Mouse (Mus musculus) heart, postnatal 25 days (tissue): Measurements from ENCODE around the gene Slc9b1. TPM values are rescaled to one million over a fixed set of nuclear protein-coding genes. Genes with fewer than 3 reads are reported as not detected.

Experiments used
- DNase-seq: peaks from one replicate; pipeline ENCODE4 v3.0.0; 2022; ENCODE audit warnings: low spot score
- intact Hi-C: fragments of 180-260 bp; cut with DNase I; formaldehyde crosslinking; loops from one replicate; pipeline ENCODE4 v1.15.1; 2025
- total RNA-seq, 2 experiments: library from RNA; stranded (reverse); gene quantifications; 2 replicates each; pipeline ENCODE4 v1.2.3; 2021

Gene Slc9b1
- total RNA-seq, 2 experiments from 2014 or later = 0.25 TPM; not detected in 1

DNA sequence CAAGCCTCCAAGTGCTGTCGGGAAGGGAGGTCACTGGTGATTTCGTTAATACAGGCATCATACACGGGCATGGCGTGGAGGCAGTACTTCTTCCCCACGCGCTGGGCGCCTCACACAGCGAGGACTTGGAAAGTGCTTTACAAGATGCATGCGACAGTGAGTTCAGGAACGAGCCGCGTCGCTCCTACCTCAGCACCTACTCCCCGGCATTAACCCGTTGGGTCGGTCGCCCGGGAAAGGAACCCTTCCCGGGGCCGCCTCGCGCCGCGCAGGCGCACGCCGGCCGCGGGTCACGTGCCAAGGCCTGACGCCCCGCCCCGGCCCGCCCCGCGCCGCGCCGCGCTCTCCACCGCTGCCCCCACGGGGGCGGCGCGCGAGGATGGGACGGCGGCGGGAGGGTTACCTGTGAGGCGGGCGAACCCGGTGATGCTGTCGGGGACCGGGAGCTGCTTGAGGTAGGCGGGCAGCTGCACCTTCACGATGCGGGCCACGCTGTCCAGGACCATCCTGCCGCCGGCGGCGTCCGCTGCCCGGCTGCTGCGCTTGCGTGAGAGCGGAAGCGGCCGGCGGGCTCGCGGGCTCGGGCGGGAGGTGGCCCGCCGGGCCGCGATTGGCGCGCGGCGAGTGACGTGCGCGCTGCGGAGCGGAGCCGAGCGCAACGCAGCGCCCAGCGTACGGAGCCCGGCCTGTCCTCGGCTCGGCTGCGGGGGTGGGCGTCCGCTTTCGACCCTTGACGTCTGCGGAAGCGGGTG is 75.2 kb downstream of the Slc9b1 start:
- peak; percentile 80 for DNase-seq
- intact Hi-C loops = loop anchor here (1.0 to 5.0 kb wide), 2 partner anchors 15 to 269 kb away; partner anchors contain the start of genes Nfkb1 and Ube2d3

DNA sequence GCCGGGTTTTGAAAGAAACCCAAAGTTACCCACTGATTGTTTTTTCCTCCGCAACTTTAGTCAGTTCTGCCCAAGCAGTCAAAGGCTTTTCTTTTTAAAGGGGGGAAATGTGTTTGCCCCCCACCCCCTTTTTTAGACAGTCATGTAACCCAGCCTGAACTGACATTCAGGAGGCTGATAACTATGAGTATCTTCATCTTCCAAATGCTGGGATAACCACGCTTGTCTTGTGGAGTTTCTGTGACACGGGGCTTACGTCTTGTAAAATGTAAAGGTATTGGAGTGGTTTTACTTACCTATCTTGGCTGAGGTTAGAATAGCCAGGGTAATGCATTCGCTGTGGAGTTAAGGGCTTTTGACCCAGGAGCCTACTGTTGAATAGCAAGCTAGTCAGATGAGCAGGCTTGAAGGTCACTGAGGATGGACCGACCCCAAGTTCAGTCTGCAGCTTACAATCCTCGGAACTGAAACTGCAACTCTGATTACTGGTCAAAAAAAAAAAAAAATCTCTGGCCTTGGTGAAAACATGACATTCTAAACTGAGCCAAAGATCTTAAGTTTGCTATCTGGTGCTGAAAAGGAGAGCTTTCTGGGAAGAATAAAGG is 75.9 kb downstream of the Slc9b1 start, which contains the start of gene Cisd2:
Gene Cisd2, minus strand, starts transcription at position 318 of the 605 bp plus-strand sequence.
- intact Hi-C loops = loop anchor here (1.0 to 5.0 kb wide), 2 partner anchors 15 to 269 kb away; partner anchors contain the start of genes Nfkb1 and Ube2d3

DNA sequence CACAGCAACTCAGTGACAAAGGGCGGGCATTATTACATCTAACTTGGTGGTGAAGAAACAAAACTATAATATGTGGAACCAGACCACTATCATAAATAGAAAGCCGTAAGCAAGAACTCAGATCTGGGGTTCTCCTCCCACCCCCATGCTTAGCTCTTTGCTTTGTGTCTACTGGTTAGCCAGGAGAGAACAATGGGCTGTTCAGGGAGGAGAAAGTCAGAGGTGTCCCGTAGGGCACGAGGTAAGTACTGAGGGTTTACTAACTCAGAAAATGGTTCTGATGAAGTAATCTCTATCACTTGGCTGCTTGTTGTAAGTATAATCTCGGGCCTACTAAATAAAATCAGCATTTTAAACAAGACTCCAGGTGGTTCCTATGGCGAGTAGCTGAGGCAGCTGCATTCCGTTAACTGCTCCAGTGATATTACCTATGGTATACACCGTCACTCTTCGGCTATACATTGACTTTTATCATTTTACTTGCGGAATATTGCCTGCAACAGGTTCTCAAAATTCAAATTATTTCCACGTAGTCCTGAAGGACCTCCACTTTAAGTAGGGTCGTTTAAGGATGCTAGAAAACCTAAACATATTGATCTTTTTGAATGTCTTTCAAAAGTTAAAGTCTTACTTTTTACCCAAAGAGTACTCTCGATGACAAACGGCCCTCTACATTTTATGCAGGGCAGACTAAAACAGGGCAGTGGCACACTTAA is 89.2 kb downstream of the Slc9b1 start:
- no peak for DNase-seq
- intact Hi-C loops = no loop called here

More for the DNA sequence above, 75.9 kb downstream of the Slc9b1 start, which contains the start of gene Cisd2:
- DNase-seq = no peak

DNA sequence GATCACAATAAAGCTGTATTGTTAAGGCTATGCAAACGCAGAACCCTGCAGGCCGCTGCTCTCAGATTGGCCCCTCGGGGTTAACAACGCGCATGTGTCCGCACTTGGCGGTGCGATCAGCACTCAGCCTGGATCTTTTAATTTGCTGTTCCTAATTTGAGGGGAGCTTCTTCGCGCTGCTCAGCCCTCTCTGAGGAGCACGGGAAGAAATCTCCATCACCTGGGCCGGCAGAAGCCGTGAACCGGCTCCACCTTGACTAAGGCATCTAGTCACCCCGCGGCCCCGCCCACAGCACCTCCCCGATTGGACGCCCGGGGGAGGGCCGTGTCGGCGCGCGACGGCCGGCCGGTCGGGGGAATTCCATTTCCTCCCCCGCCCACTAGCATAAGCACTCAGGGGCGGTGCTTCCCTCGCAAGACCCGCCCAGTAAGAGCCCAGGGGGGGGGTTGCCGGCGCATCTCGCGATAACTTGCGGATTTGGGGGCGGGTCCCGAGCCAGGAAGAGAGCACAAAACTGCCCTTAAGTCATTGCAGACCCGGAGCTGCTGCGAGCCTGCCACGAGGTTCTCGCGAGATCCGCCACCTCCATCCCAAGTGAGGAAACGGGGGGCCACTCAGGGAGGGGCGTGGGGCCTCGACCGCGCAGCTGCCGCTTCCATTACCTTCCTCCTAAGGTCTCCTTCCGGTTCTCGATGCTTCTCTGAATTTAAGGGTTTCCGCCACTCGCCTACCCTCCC is 90.1 kb downstream of the Slc9b1 start, which contains the start of gene Ube2d3:
Gene Ube2d3, plus strand, starts transcription at position 392 of the 738 bp plus-strand sequence.
- intact Hi-C loops = loop anchor here (1.0 kb wide), 1 partner anchor 15 kb away; the partner anchor contains the start of gene Cisd2
- peak; percentile 99 for DNase-seq

DNA sequence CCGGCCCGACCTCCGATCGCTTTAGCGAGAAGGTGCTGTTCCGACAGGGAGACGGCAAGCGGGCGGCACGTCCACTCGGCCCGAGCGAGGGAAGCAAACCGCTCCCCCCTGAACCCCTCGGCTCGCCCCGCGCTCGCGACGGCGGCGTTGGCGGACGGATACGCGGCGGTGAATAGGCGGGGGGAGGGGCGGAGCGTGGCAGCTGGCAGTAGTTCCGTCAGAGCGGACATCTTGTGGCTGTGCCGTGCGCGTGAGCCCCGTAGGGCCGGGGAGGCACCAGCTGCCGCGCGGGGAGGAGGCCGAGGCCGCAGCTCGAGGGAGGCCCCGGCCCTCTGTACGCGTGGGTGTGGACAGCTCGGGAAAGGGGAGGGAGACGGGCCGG is 90.7 kb downstream of the Slc9b1 start:
- peak; percentile 88 for DNase-seq
- intact Hi-C loops = loop anchor here (1.0 kb wide), 1 partner anchor 15 kb away; the partner anchor contains the start of gene Cisd2

DNA sequence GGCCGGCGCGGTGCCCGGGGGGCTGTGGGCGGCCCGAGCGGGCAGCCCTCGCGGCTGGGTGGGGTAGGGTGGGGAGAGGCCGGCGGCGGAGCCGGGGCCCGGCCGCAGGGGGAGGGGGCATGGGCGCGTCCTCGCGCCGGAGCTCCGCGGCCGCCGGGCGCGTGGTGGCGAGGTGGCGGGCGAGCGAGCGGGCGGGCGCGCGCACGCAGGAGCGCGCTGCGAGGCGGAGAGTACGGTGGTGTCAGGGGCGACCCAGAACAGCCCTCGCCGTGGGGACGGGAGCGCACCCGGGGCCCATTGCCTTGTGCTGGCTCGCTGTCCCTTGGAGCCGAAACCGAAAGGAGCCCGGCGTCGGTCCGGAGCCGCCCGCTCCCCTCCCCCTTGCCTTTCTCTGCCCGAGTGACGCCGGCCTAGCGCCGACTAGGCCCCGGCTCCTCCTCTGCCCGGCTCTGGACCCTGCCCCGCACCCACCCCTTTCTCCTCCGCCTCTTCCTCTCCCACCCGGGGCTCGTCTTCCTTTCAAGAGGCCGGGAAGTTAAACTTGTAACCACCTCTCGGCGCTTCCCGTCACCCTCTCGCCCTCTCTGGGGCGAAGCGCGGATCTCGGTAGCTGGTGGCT is 91.2 kb downstream of the Slc9b1 start:
- DNase-seq = peak; percentile 81
- intact Hi-C loops = loop anchor here (1.0 kb wide), 1 partner anchor 16 kb away; the partner anchor contains the start of gene Cisd2

DNA sequence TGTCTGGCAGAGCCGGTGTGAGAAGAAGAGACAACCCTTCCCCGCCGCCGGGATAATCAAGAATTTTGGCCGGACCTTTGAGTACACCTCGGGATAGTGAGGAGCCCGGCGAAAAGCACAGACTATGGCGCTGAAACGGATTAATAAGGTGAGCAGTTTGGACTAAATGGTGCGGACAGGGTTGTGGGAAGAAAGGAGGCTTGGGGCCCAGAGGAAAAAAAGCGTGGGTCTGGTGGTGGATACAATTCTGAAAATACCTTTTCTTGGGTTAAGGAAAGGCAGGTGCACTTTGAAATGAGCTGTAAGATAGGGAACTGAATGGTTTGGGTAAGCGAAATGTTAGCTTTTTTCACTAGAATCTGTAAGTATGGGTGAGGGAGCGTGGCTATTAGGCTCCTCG is 91.8 kb downstream of the Slc9b1 start:
- DNase-seq = no peak
- intact Hi-C loops = no loop called here

DNA sequence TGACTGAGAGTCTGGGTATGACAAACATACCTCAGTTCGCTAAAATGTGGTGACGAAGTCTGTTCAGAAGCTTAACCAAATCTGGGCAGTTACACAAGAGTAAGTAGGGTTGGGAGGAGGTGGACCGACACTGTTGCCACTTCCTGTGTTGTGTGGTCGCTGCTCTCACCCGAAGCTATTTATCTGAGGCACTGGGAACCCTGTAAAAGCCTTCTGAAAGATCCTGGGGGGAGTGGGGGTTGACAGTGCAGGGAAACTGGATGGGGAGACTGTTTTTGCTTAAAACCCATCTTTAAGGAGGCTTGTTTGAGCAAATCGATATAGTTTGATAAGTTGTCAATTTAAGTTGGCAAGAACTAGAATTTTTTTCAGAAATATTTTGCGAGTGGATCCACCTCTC is 92.4 kb downstream of the Slc9b1 start:
- intact Hi-C loops = no loop called here
- DNase-seq = no peak

DNA sequence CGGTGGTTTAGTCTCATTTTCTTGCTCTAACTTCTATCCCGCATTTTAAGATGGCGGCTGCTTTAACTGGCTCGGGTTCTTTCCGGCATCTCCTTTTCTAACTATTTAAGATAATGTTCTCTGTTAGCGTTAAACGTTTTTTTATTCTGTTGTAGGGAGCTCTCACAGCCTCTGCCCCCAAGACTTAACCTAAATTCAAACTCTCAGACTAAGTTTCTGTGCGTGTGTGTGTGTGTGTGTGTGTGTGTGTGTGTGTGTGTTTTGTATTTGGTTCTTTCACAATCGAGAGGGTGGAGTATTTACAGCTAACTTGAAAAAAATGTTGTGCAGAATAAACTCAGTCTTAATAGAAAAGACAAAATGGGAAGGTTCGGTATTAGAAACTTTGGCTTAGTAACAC is 92.8 kb downstream of the Slc9b1 start:
- intact Hi-C loops = no loop called here
- DNase-seq = no peak

DNA sequence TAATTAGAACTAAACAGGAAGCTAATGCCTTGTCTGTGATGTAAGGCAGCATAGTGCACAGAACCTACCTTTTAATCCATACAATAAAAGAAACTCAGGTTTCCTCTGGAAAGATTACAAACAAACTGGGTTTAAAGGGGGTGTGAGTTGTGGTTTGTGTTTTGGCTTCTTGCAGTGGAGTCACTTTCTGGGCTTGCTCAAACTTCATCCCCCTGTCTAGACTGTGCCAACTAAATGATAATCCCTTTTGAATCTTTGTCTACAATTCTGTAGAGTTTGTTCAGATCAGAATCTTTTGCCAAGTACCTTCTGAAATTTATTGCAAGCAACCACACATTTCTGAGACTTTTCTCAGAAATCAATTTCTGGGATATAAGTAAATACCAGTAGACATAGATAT is 97.1 kb downstream of the Slc9b1 start:
- intact Hi-C loops = no loop called here
- DNase-seq = no peak

Other genes starting within 250 kb of the Slc9b1 start
- gene Cenpe, start 135.5 kb upstream of the Slc9b1 start, total RNA-seq = 1 to 10 TPM; 1.1 TPM
- 1 to 10 TPM; 3.7 to 3.8 TPM for gene Bdh2, start 66.8 kb upstream of the Slc9b1 start, total RNA-seq
- gene Slc9b2, start 40.3 kb upstream of the Slc9b1 start, total RNA-seq = under 1 TPM; 0.22 to 0.29 TPM
- gene Cisd2, start 75.9 kb downstream of the Slc9b1 start, total RNA-seq = 10 to 100 TPM; 50.2 to 54.3 TPM
- gene Ube2d3, start 90.1 kb downstream of the Slc9b1 start, total RNA-seq = 100 to 1,000 TPM; 338 to 361 TPM
- 10 to 100 TPM; 18.4 to 18.8 TPM for gene Manba, start 137.6 kb downstream of the Slc9b1 start, total RNA-seq